Mouse (Mus musculus) C2C12 (cell line): ENCODE data around the gene Gpank1.

Experiments used
- CEBPB ChIP-seq: IDR thresholded peaks from one replicate; pipeline ENCODE4 v1.6.1; 2011; ENCODE audit warnings: low read depth, mild to moderate bottlenecking, control low read depth, moderate library complexity
- CTCF ChIP-seq: IDR thresholded peaks from one replicate; pipeline ENCODE4 v1.5.1; 2011; ENCODE audit not compliant: control insufficient read depth, insufficient read depth, insufficient read length
- FOSL1 ChIP-seq: IDR thresholded peaks from one replicate; pipeline ENCODE4 v1.8.0; 2011; ENCODE audit warnings: mild to moderate bottlenecking, low read length; ENCODE audit not compliant: poor library complexity, insufficient read depth, severe bottlenecking
- MAX ChIP-seq: IDR thresholded peaks from one replicate; pipeline ENCODE4 v1.6.1; 2011; ENCODE audit warnings: mild to moderate bottlenecking, control low read depth
- MYOG ChIP-seq: IDR thresholded peaks from one replicate; pipeline ENCODE4 v1.6.1; 2011; ENCODE audit not compliant: control insufficient read depth, insufficient read length; ENCODE audit errors: extremely low read depth

GRCm38 (mm10) chr17:35157661-35158175 lies 36.5 kb downstream of the Gpank1 start:
- TF ChIP-seq CTCF (no peak), CEBPB (no peak), MAX (no peak), MYOG (no peak), FOSL1 (no peak)
